Mouse (Mus musculus) intestine, embryonic 15.5 days (tissue): ENCODE measurements around the gene Pnkd. TPM values are rescaled to one million over a fixed set of nuclear protein-coding genes. Genes with fewer than 3 reads are reported as not detected.
"Not testable (repeated sequence)": the region's sequence is repeated elsewhere in the genome, so short reads cannot be mapped to it uniquely, and the experiment has no call there.

Source experiments
- ATAC-seq: fragments of 200-750 bp; cut with Nextera tagmentation; 2 replicates; pipeline ENCODE4 v1.8.0; 2017; ENCODE audit warnings: moderate TSS enrichment, moderate library complexity
- H3K27ac ChIP-seq: fragments of 300-500 bp; sonication (generic); 2 replicates; pipeline ENCODE4 v1.5.1; 2015; ENCODE audit warnings: mild to moderate bottlenecking, inconsistent platforms
- H3K27me3 ChIP-seq: fragments of 300-500 bp; sonication (generic); replicated peaks from 2 replicates; pipeline ENCODE4 v1.6.1; 2015; ENCODE audit warnings: inconsistent platforms
- H3K36me3 ChIP-seq: fragments of 300-500 bp; sonication (generic); 2 replicates; pipeline ENCODE4 v1.6.1; 2015; ENCODE audit warnings: inconsistent platforms
- H3K4me1 ChIP-seq: fragments of 300-500 bp; sonication (generic); replicated peaks from 2 replicates; pipeline ENCODE4 v1.6.1; 2015; ENCODE audit warnings: inconsistent platforms
- H3K4me2 ChIP-seq: fragments of 300-500 bp; sonication (generic); replicated peaks from 2 replicates; pipeline ENCODE4 v1.6.1; 2015; ENCODE audit warnings: mild to moderate bottlenecking, inconsistent platforms
- H3K4me3 ChIP-seq: fragments of 300-500 bp; sonication (generic); replicated peaks from 2 replicates; pipeline ENCODE4 v1.5.1; 2015; ENCODE audit warnings: inconsistent platforms
- H3K9ac ChIP-seq: fragments of 300-500 bp; sonication (generic); 2 replicates; pipeline ENCODE4 v1.6.1; 2015; ENCODE audit warnings: inconsistent platforms
- H3K9me3 ChIP-seq: fragments of 300-500 bp; sonication (generic); 2 replicates; pipeline ENCODE4 v1.6.1; 2016; ENCODE audit warnings: inconsistent platforms
- WGBS: fragments of 180-500 bp; shearing (Covaris S2); methylation state at CpG from one replicate; pipeline ENCODE4 v1.1.7; 2015; 5-methylcytosine and 5-hydroxymethylcytosine counted together
- polyA plus RNA-seq: library from polyadenylated mRNA; unstranded; fragments of >200 nt; fragmentation: Nextera tagmentation; extraction: Ambion mirVana; gene quantifications from 2 replicates; pipeline ENCODE4 v1.2.1, GENCODE M21; 2015

Gene Pnkd
- polyA plus RNA-seq, 1 experiment from 2014 or later: 120 TPM

- Histone ChIP-seq H3K4me1 (peaks cover 5% of the 10 kb centered on the region), H3K4me2 (no peak overlapping the region), H3K9ac (no peak overlapping the region), H3K4me3 (no peak overlapping the region), H3K9me3 (no peaks in the 10 kb centered on the region), H3K36me3 (no peaks in the 10 kb centered on the region), H3K27ac (no peak overlapping the region), H3K27me3 (no peaks in the 10 kb centered on the region)
- ATAC-seq: no peak
- WGBS: 91% methylated on average over 5 of the region's 5 CpGs
These were observed 53.3 kb downstream of the Pnkd start for GRCm38 (mm10) chr1:74338013-74338412.

GRCm38 (mm10) chr1:74338626-74339025 lies 53.9 kb downstream of the Pnkd start:
- H3K4me3 ChIP-seq: no peak overlapping the region
- no peaks in the 10 kb centered on the region for H3K36me3 ChIP-seq
- ATAC-seq: no peak
- no peak overlapping the region for H3K4me2 ChIP-seq
- H3K4me1 ChIP-seq: no peaks in the 10 kb centered on the region
- H3K9me3 ChIP-seq: no peaks in the 10 kb centered on the region
- 89% methylated on average over 4 of the region's 4 CpGs for WGBS
- no peak overlapping the region for H3K9ac ChIP-seq
- H3K27ac ChIP-seq: no peak overlapping the region
- no peaks in the 10 kb centered on the region for H3K27me3 ChIP-seq

GRCm38 (mm10) chr1:74339917-74340316 lies 55.2 kb downstream of the Pnkd start:
- no peak overlapping the region for H3K4me3 ChIP-seq
- H3K4me2 ChIP-seq: no peak overlapping the region
- no peak for ATAC-seq
- WGBS: 94% methylated on average over 9 of the region's 9 CpGs
- H3K9me3 ChIP-seq: no peaks in the 10 kb centered on the region
- H3K36me3 ChIP-seq: no peaks in the 10 kb centered on the region
- H3K4me1 ChIP-seq: no peaks in the 10 kb centered on the region
- H3K9ac ChIP-seq: no peak overlapping the region
- H3K27me3 ChIP-seq: no peaks in the 10 kb centered on the region
- no peak overlapping the region for H3K27ac ChIP-seq

- H3K9me3 ChIP-seq: no peaks in the 10 kb centered on the region
- no peak overlapping the region for H3K4me2 ChIP-seq
- ATAC-seq: no peak
- no peaks in the 10 kb centered on the region for H3K4me1 ChIP-seq
- WGBS: 95% methylated on average over 6 of the region's 6 CpGs
- H3K27ac ChIP-seq: no peak overlapping the region
- no peak overlapping the region for H3K9ac ChIP-seq
- H3K4me3 ChIP-seq: no peak overlapping the region
- no peaks in the 10 kb centered on the region for H3K27me3 ChIP-seq
- H3K36me3 ChIP-seq: no peaks in the 10 kb centered on the region
These were observed 55.6 kb downstream of the Pnkd start for GRCm38 (mm10) chr1:74340361-74340764.

- H3K4me2 ChIP-seq, H3K36me3 ChIP-seq, H3K4me3 ChIP-seq, H3K4me1 ChIP-seq, ATAC-seq, H3K27me3 ChIP-seq, H3K9me3 ChIP-seq, H3K27ac ChIP-seq, H3K9ac ChIP-seq: not testable (repeated sequence)
- 93% methylated on average over 4 of the region's 4 CpGs for WGBS
These were observed 56.3 kb downstream of the Pnkd start for GRCm38 (mm10) chr1:74340992-74341391.

- Histone ChIP-seq H3K36me3 (no peaks in the 10 kb centered on the region), H3K27ac (no peak overlapping the region), H3K9me3 (no peaks in the 10 kb centered on the region), H3K27me3 (no peaks in the 10 kb centered on the region), H3K4me2 (no peak overlapping the region), H3K4me1 (no peaks in the 10 kb centered on the region), H3K9ac (no peak overlapping the region), H3K4me3 (no peak overlapping the region)
- no peak for ATAC-seq
- 79% methylated on average over 7 of the region's 7 CpGs for WGBS
These were observed 57.2 kb downstream of the Pnkd start for GRCm38 (mm10) chr1:74341898-74342297.

GRCm38 (mm10) chr1:74342308-74342707 lies 57.6 kb downstream of the Pnkd start:
- H3K9ac ChIP-seq: no peak overlapping the region
- ATAC-seq: no peak
- WGBS: 96% methylated on average over 1 of the region's 1 CpGs
- no peak overlapping the region for H3K27ac ChIP-seq
- H3K27me3 ChIP-seq: no peaks in the 10 kb centered on the region
- H3K9me3 ChIP-seq: no peaks in the 10 kb centered on the region
- H3K4me3 ChIP-seq: no peak overlapping the region
- no peaks in the 10 kb centered on the region for H3K36me3 ChIP-seq
- H3K4me2 ChIP-seq: no peak overlapping the region
- no peaks in the 10 kb centered on the region for H3K4me1 ChIP-seq

- Histone ChIP-seq H3K36me3 (no peaks in the 10 kb centered on the region), H3K4me3 (no peak overlapping the region), H3K4me1 (no peaks in the 10 kb centered on the region), H3K27ac (no peak overlapping the region), H3K9ac (no peak overlapping the region), H3K9me3 (no peaks in the 10 kb centered on the region), H3K4me2 (no peak overlapping the region), H3K27me3 (no peaks in the 10 kb centered on the region)
- WGBS: 65% methylated on average over 5 of the region's 5 CpGs
- ATAC-seq: no peak
These were observed 58.4 kb downstream of the Pnkd start for GRCm38 (mm10) chr1:74343161-74343560.

GRCm38 (mm10) chr1:74344163-74344916 lies 59.6 kb downstream of the Pnkd start:
- no peak overlapping the region for H3K27ac ChIP-seq
- H3K4me2 ChIP-seq: no peak overlapping the region
- no peak for ATAC-seq
- H3K4me1 ChIP-seq: no peaks in the 10 kb centered on the region
- WGBS: 80% methylated on average over 11 of the region's 11 CpGs
- no peak overlapping the region for H3K4me3 ChIP-seq
- H3K27me3 ChIP-seq: no peaks in the 10 kb centered on the region
- no peak overlapping the region for H3K9ac ChIP-seq
- no peaks in the 10 kb centered on the region for H3K9me3 ChIP-seq
- H3K36me3 ChIP-seq: no peaks in the 10 kb centered on the region; the same call in 1 of the 2 replicates

- no peak overlapping the region for H3K27ac ChIP-seq
- no peak for ATAC-seq
- H3K9me3 ChIP-seq: no peaks in the 10 kb centered on the region
- no peaks in the 10 kb centered on the region for H3K27me3 ChIP-seq
- H3K4me1 ChIP-seq: no peaks in the 10 kb centered on the region
- H3K9ac ChIP-seq: no peak overlapping the region
- no peak overlapping the region for H3K4me2 ChIP-seq
- 90% methylated on average over 13 of the region's 13 CpGs for WGBS
- H3K4me3 ChIP-seq: no peak overlapping the region
- peaks cover 5% of the 10 kb centered on the region; the same call in 1 of the 2 replicates for H3K36me3 ChIP-seq
These were observed 66.5 kb downstream of the Pnkd start for GRCm38 (mm10) chr1:74351185-74351769.

GRCm38 (mm10) chr1:74352532-74353096 lies 67.9 kb downstream of the Pnkd start:
- Histone ChIP-seq H3K36me3 (peaks cover 5% of the 10 kb centered on the region; the same call in 1 of the 2 replicates), H3K4me2 (no peak overlapping the region), H3K9me3 (no peaks in the 10 kb centered on the region), H3K4me3 (no peak overlapping the region), H3K27me3 (no peaks in the 10 kb centered on the region), H3K9ac (no peak overlapping the region), H3K27ac (no peak overlapping the region), H3K4me1 (no peaks in the 10 kb centered on the region)
- ATAC-seq: no peak
- WGBS: 78% methylated on average over 5 of the region's 5 CpGs

- Histone ChIP-seq H3K4me3 (no peak overlapping the region), H3K4me2 (no peak overlapping the region), H3K9ac (no peak overlapping the region), H3K4me1 (no peaks in the 10 kb centered on the region), H3K9me3 (no peaks in the 10 kb centered on the region), H3K36me3 (peaks cover 5% of the 10 kb centered on the region; the same call in 1 of the 2 replicates), H3K27ac (no peak overlapping the region), H3K27me3 (no peaks in the 10 kb centered on the region)
- 90% methylated on average over 9 of the region's 9 CpGs for WGBS
- ATAC-seq: no peak
These were observed 68.9 kb downstream of the Pnkd start for GRCm38 (mm10) chr1:74353453-74354229.
